Mouse (Mus musculus) large intestine, adult 2 months (tissue): ENCODE results near the gene Gm4450. TPM values are rescaled to one million over a fixed set of nuclear protein-coding genes. Genes with fewer than 3 reads are reported as not detected.
"Not testable (repeated sequence)": the region's sequence is repeated elsewhere in the genome, so short reads cannot be mapped to it uniquely, and the experiment has no call there.

Experiments used
- DNase-seq: peaks from one replicate; pipeline ENCODE4 v3.0.0-alpha.2; 2012; ENCODE audit warnings: low read depth, low spot score
- WGBS: fragments of 180-500 bp; shearing (Covaris S2); methylation state at CpG from one replicate; pipeline ENCODE4 v1.1.7; 2018; 5-methylcytosine and 5-hydroxymethylcytosine counted together
- polyA plus RNA-seq: library from polyadenylated mRNA; depleted of rRNA; stranded (reverse); fragments of >200 nt; gene quantifications from 2 replicates; pipeline ENCODE4 v1.2.3, GENCODE M21; 2012; rRNA removed

Gm4450 gene
- polyA plus RNA-seq, 1 experiment, result not detected

DNA sequence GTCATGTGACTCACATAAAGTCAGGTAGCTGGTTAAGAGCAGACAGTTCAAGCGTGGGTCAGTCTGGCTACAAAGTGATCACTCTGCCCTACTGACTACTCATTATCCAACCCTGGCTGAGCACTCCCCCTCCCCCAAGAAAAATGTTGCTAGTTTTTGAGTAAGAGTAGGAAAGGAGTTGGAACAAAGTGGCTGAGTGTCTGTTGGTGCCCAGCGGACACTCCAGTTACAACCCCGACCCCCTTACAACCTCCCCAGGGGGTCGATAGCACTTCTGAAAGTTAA lies 37.2 kb downstream of the Gm4450 start:
- 42% methylated on average over 4 of the region's 4 CpGs for WGBS
- no peak for DNase-seq

DNA sequence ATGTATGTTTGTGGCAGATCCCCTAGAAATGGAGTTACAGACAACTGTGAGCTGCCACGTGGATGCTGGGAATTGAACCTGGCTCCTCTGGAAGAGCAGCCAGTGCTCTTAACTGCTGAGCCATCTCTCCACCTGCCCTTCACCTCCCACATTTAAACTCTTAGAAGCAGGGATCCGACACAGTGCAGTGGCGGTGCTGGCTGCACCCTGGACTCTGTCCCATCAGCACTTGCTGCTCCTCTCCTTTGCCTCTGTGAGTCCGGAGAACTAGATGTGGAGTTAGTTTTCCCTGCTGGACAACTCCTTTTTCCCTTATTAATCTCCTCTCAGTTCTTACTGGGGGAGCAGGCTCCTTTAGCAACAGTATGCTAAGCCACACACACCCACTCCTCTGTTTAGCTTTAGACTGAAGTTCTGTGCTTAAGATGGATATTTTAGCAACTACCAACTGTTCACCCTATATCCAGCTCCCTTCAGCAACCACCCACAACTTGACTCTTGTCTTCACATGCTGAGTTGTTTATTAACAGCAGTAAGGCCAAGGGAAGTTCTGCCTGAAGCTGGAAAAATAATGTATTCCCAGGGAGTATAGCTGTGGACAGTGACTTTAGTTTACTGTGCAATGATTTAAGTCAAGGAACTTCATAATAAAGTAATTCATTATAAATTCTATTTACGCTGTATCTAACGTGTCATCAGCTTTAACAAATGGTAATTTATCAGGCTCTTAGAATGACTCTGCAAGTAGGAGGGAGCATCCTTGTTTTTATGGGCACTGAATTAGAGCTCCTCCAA lies 37.7 kb downstream of the Gm4450 start:
- 70% methylated on average over 6 of the region's 6 CpGs for WGBS
- no peak for DNase-seq

DNA sequence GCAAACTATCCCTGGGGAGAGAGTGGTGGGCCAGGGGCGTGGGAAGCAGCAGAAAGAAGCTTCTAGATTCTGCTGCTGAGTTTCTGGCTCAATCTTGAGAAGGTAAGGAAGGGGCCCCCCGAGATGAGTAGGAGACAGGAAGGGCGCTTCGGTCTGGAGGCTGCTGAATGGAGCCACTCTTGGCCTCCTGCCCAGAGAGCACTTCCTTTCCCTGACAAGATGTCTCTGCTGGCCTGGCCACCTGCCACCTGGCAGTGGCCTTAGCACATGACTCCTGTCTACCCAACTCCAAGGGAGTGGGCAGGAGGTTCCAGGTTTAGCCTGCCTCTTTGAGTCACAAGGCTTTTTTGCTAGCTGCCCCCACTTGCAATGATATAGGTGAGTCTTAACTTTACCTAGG lies 39.6 kb downstream of the Gm4450 start:
- 9% methylated on average over 4 of the region's 4 CpGs for WGBS
- DNase-seq, result no peak

DNA sequence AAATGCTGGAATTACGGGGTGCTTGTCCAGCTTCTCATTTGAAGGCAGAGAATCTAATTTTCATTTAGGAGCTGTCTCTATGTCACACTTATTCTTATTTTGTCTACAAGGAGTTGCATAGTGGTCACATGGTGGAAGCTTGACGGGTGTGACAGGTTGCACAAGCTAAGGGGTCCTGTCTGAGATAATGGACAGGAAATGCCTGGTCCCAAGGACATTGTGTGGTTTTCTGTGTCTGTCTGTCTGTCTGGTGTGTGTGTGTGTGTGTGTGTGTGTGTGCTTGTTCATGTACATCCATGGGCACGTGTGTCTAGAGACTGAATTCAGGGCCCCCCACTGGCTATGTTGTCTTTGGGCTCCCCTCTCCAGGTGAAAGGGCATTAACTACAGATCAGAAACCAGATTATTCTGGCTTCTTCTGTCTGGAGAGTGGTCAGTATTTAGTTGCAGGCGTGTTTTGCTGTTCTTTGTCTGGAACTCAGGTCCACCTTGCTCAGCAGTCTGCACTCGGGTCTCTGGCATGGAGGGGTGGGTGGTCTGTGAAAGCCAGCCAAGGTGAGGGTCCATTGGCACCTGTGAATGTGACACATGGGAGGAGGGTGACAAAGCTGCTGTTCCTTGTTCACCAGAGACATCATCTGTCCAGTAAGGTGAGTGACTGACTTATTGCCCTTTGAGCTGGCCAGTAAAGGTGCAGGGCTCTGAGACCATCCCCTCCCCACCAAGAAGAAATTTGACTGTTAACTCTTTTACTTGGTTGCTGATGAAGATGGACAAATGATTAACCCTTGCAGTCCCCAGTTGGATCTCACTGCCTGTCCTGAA lies 40.3 kb downstream of the Gm4450 start:
- no peak for DNase-seq
- WGBS, result 86% methylated on average over 5 of the region's 5 CpGs

DNA sequence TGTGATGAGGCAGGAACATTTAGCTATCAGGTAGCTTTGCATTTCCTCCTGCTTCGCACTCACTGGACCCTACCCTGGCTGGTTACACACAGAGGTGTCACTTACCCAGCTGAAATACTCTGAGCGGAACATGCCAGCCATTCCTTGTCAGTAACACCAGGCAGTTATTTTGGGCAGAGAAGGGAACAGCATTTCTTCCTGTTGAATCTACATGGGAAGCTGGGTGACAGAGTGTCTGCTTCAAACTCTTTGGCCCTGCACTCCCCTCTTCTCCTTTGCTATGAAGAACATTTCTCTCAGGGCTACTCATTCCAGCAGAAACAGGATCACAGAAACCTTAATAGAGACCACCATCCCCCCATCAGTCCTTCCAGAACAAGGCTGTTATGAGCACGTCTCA lies 42.6 kb downstream of the Gm4450 start:
- no peak for DNase-seq
- 94% methylated on average over 3 of the region's 3 CpGs for WGBS

DNA sequence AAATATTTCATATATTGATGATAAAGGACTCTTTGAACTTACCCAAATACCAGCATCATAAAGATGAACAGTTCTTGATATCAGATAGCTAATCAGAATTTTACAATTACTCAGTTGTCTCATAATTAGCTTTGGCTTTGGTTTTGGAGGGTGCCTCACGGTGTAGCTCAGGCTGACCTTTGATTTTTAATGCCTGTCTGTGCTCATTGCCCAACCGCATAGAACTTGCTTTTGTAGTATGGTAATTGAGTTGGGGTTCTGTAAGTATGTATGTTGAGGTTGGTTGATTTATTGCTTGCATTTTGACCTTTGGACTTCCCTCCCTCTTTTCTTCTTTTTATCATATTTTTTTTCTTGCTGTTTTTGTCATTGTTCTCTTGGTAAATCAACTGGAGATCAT lies 43.2 kb downstream of the Gm4450 start:
- WGBS, result 39% methylated on average over 2 of the region's 2 CpGs
- no peak for DNase-seq

DNA sequence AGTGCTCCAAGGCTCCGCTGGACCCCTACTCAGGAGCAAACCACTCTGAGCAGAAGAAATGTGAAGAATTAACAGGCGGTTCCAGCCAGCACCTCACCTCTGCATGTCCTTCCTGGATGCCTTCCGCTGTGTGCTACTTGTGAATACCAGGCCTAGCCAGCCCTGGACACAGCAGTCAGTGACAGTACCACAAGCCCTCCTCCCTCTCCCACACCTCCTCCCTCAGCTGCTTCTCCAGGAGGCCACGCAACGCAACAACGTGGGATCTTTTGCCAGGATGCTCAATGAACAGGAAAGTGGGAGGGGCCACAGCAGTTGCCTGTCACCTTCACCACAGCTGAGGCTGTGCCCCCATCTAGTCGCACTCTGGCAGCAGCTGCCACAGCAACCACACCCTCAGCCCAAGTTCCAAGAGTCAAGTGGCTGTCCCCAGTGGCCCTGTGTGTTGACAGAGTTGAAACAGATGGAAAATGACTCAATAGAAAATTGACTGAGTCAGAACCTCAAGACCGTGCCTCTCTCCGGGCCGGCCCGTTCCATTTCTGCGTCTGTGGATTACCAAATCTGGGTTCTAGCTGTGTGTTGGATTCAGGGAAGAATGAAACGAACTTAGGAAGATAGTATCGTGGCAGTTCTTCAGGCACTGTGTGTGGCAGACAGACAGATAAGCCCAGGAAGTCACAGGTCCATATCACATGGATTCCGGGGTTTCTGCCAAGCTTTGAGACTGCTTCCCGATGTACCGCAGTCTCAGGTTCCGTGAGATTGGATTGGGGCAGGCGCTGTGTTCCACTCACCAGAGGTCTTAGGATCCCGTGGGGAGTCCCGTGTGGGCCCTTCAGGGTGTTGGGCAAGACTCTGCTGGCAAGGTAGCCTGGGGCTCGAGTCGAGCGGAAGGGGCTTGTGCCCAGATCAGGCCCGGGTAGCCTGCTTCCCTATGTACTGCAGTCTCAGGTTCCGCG lies 46.0 kb downstream of the Gm4450 start:
- WGBS, result 74% methylated on average over 17 of the region's 27 CpGs
- DNase-seq, result not testable (repeated sequence)

DNA sequence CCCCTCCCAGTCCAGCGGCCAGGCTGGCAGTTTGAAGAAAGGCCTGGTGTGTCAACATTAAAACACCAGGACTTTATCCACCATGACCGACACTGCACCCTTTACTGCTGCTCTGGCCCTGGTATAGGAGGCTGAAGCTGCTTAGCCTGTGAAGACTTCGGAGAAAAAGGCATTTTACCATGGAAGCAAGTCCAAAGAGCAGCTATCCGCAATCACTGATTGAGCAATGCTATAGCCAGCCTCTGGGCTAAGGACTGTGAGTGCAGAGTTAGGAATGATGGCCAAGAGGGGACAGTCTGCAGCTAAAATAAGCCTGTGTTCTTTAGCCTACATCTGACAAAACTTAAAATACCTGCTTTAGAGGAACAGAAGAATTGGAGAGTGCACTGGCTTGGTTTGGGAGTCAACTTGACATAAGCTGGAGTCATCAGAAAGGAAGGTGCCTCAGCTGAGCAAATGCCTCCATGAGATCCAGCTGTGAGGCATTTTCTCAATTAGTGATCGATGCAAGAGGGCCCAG lies 49.6 kb downstream of the Gm4450 start:
- WGBS, result 55% methylated on average over 5 of the region's 5 CpGs
- DNase-seq, result not testable (repeated sequence)

DNA sequence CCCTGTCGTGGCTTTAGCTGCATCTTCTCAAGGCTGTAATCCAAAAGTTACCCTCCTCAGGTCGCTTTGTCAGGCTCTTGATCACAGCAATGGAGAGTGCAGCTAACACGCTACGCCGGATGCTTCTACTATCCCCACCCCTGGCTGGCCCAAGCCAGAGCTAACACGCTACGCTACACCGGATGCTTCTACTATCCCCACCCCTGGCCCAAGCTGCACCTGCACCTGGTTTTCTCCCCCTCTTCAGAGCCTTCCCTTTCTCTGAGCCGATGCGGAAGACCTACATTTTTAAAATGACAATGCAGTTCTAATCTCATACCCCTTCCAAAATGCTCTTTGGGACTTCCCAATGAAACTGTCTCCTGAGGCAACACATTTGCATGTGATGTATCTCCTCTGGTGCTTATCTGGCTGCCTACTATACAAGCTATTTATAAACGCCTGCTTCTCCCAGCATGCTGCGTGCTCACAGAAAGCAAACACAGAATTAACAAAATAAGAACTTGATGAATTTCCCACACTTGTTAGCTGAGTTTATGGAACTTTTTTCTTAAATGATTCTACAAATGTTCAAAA lies 50.3 kb downstream of the Gm4450 start:
- WGBS, result 76% methylated on average over 12 of the region's 12 CpGs
- DNase-seq, result not testable (repeated sequence)

DNA sequence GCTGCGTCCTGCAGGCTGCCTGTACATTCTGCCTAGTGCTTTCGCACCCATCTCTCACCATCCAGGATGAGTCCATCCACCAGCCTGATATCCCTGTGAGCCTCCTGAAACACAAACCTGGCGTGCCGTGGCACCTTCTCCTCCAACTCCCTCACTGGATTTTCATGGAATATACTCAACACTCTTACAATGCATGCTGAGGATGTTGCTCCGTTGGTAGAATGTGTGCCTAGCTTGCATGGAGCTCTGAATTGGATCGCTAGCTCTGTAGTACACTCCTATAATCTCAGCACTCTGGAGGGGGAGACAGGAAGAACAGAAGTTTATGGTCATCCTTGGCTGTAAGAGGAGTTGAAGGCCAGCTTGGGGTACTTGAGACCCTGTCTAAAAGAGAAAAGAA lies 51.0 kb downstream of the Gm4450 start:
- WGBS, result 90% methylated on average over 6 of the region's 6 CpGs
- DNase-seq, result not testable (repeated sequence)

DNA sequence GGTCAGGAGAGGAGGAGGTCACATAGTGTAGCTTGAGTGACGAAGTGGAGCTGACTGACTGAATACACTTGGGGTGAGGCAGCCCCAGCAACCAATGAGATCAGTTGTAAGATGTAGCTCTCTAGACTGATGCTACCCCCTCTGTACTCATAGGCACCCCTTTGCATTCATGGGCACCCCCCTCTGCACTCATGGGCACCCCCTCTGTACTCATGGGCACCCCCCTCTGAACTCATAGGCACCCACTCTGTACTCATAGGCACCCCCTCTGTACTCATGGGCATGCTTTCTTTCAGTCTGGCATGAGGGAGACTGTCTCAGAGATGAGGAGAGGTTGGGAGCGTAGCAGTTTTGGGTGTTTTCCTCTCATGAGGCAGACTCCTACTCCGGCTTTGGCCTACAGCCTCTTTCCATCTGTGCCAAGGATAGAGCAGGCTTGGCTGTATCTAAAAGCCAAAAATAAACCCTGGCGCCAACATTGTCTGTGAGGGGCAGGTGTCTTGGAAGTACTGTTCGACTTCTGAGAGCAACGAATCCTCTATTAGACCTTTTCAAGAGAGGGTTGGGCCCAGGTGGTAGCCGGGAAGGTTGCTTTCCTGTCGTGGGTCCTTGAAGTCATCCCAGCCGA lies 52.5 kb downstream of the Gm4450 start:
- 89% methylated on average over 9 of the region's 9 CpGs for WGBS
- not testable (repeated sequence) for DNase-seq

Other genes starting within 250 kb of the Gm4450 start
- 80.7 and 85.3 TPM in 2 replicates for gene Reg4, start 235.0 kb downstream of the Gm4450 start, polyA plus RNA-seq
- gene Hmgcs2, start 176.7 kb downstream of the Gm4450 start, polyA plus RNA-seq, result 2.7 and 4.2 TPM in 2 replicates
- 23.3 and 26.8 TPM in 2 replicates for gene Phgdh, start 117.1 kb downstream of the Gm4450 start, polyA plus RNA-seq
- gene Zfp697, start 74.7 kb downstream of the Gm4450 start, polyA plus RNA-seq, result 0.52 and 1.0 TPM in 2 replicates
- gene Hsd3b4, start 53.4 kb upstream of the Gm4450 start, polyA plus RNA-seq, result not detected in 2 replicates
- not detected in 2 replicates for gene Gm10681, start 131.7 kb upstream of the Gm4450 start, polyA plus RNA-seq
- not detected in 2 replicates for gene Hsd3b5, start 173.1 kb upstream of the Gm4450 start, polyA plus RNA-seq